Mouse (Mus musculus): Measurements from ENCODE around the gene Il21r. TPM values are rescaled to one million over a fixed set of nuclear protein-coding genes. Genes with fewer than 3 reads are reported as not detected.

The Il21r gene
- total and polyA plus RNA-seq, 3 experiments = 0.06 TPM; not detected in 2

DNA sequence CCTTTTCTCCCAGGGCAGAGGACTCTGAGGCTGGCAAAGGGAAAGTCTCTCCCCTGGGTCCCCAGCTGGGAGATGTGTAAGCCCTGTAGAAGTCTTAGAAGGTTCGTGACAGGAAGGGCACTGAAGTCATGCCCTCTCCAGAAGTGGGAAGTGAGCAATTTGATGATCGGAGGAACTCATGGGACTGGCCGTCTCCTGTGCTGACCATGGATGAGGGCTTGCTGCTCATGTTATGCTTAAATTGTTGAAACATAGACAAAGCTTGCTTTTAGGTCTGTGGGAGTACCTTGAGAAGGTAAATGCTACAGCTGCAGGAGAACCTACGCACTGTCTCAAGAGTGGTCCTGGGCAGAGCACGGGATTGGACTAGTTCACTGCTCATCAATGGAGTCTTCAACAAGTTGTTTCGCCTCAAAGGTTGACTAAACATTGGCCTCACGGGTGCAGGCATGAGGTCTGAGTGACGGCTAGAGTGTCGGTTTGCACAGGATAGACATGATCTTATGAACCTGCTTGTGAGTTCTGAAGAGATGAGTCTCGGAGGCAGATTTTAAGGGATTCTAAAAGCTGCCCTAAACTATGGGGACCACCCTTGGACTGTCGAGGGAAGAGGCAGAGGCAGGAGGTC is 1.3 kb upstream of the Il21r start:
- Histone ChIP-seq H3K4me1 (ENCODE audit: control insufficient read depth in 1 of 2, insufficient read depth in 2 of 2, low read length in 2 of 2) (peaks cover 0 to 9% of the 10 kb centered on the region in 2 experiments; a peak in 3 of 4 replicates), H3K27me3 (ENCODE audit: control insufficient read depth in 1 of 2, insufficient read depth in 2 of 2, low read length in 2 of 2) (no peaks in the 10 kb centered on the region), H3K27ac (ENCODE audit: control insufficient read depth, low read depth, low read length) (no peak overlapping the region), H3K36me3 (ENCODE audit: control insufficient read depth in 1 of 2, insufficient read depth in 2 of 2, low read length in 2 of 2) (peaks cover 0 to under 1% of the 10 kb centered on the region in 2 experiments; a peak in 1 of 4 replicates), H3K9ac (ENCODE audit: control insufficient read depth, low read depth, low read length, poor library complexity, severe bottlenecking) (no peak overlapping the region), H3K4me3 (ENCODE audit: control insufficient read depth in 1 of 2, insufficient read depth in 1 of 2, low read depth in 2 of 2, low read length in 2 of 2) (no peak overlapping the region), H3K9me3 (replicated peaks; ENCODE audit: insufficient read depth, low read length) (no peaks in the 10 kb centered on the region), H3K79me2 (ENCODE audit: control insufficient read depth, insufficient read depth, low read length, poor library complexity) (no peaks in the 10 kb centered on the region)
- DNase-seq (ENCODE audit: low read depth, low spot score) = no peak
- no peak for TF ChIP-seq EP300 (IDR thresholded peaks at IDR 0.05; ENCODE audit: low read depth in 1 of 2, low read length in 2 of 2)
- no peak for TF ChIP-seq USF2 (IDR thresholded peaks at IDR 0.05; ENCODE audit: borderline replicate concordance in 1 of 2, insufficient read depth in 1 of 2, low read depth in 1 of 2, low read length in 2 of 2)
- no peak for TF ChIP-seq TCF12 (IDR thresholded peaks at IDR 0.05; ENCODE audit: low read depth, low read length)
- no peak for TF ChIP-seq BHLHE40 (IDR thresholded peaks at IDR 0.05; ENCODE audit: borderline replicate concordance, low read depth, low read length)
- TF ChIP-seq ZNF384 (IDR thresholded peaks at IDR 0.05; ENCODE audit: low read depth, low read length) = no peak
- no peak for TF ChIP-seq TBP (IDR thresholded peaks at IDR 0.05; ENCODE audit: low read depth, low read length)

DNA sequence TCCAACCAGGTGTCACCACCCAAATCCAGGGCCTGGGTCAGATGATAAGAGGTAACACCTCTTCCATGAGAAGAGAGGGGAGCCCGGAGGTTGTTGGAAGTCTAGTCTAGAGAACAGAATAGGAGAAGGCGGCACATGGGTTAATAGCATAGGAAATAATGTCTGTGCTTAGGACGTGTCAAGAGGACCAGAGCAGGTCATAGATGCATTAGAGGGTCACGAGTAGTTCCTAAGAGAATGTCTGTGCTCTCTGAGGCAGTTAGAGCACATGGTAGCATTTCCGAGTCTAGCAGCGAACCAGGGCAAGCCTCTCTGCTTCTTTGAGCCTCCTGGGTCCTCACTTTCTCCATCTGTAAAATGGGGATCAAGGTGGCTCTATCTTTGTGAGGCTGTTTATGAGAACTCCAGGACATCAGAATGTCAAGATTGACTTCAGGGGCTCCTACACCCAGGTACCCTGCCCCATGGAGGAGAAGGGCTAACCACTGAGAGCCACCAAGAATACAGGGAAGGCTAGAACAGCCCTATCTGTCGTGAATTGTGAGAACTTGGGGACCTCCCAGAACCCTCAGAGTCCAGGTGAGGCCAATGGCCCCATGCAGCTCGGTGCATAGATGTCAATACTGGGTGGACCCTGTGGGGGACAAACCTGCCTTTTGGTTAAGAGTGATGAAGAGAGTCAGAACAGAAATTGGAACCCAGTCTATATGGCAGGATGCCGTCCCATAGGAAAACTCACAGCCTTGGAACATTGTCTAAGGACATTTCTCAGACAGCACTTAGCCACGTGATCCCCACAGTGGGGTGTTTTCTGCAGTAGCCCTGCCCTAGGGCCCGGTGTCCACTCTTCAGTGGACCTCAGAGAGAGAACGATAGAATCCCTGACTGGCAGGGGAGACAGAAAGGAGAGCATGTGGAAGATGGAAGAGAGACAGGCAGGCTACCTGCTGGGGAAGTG is 1.4 kb downstream of the Il21r start:
- no peak overlapping the region for H3K4me3 ChIP-seq (ENCODE audit: control insufficient read depth in 1 of 2, insufficient read depth in 1 of 2, low read depth in 2 of 2, low read length in 2 of 2)
- H3K27ac ChIP-seq (ENCODE audit: control insufficient read depth, low read depth, low read length) = no peak overlapping the region
- no peaks in the 10 kb centered on the region for H3K27me3 ChIP-seq (ENCODE audit: control insufficient read depth in 1 of 2, insufficient read depth in 2 of 2, low read length in 2 of 2)
- H3K9ac ChIP-seq (ENCODE audit: control insufficient read depth, low read depth, low read length, poor library complexity, severe bottlenecking) = no peak overlapping the region
- DNase-seq (ENCODE audit: low read depth, low spot score) = no peak
- H3K79me2 ChIP-seq (ENCODE audit: control insufficient read depth, insufficient read depth, low read length, poor library complexity) = no peaks in the 10 kb centered on the region
- H3K4me1 ChIP-seq (ENCODE audit: control insufficient read depth in 1 of 2, insufficient read depth in 2 of 2, low read length in 2 of 2) = no peaks in the 10 kb centered on the region; a peak in 1 of 4 replicates
- no peaks in the 10 kb centered on the region for H3K9me3 ChIP-seq (replicated peaks; ENCODE audit: insufficient read depth, low read length)
- no peaks in the 10 kb centered on the region for H3K36me3 ChIP-seq (ENCODE audit: control insufficient read depth in 1 of 2, insufficient read depth in 2 of 2, low read length in 2 of 2)
- TF ChIP-seq MEF2A (IDR thresholded peaks at IDR 0.05; ENCODE audit: extremely low read depth, insufficient replicate concordance, low read depth, low read length, poor library complexity, severe bottlenecking) = no peak
- TF ChIP-seq ELF1 (IDR thresholded peaks at IDR 0.05; ENCODE audit: low read depth, low read length) = no peak
- TF ChIP-seq UBTF (IDR thresholded peaks at IDR 0.05; ENCODE audit: borderline replicate concordance, insufficient read depth, low read depth, low read length) = no peak
- TF ChIP-seq TAL1 (IDR thresholded peaks at IDR 0.05; ENCODE audit: low read length) = no peak
- no peak for TF ChIP-seq POLR2AphosphoS5 (IDR thresholded peaks at IDR 0.05; ENCODE audit: borderline replicate concordance, low read depth, low read length)
- no peak for TF ChIP-seq ZMIZ1 (IDR thresholded peaks at IDR 0.05; ENCODE audit: low read depth, low read length)
- no peak for TF ChIP-seq CHD1 (IDR thresholded peaks at IDR 0.05; ENCODE audit: low read depth, low read length)
- TF ChIP-seq NRF1 (IDR thresholded peaks at IDR 0.05; ENCODE audit: insufficient read depth, low read depth, low read length, poor library complexity, severe bottlenecking) = no peak
- no peak for TF ChIP-seq RAD21 (IDR thresholded peaks at IDR 0.05; ENCODE audit: low read depth, low read length)
- no peak for TF ChIP-seq EP300 (IDR thresholded peaks at IDR 0.05; ENCODE audit: low read depth in 1 of 2, low read length in 2 of 2)
- no peak for TF ChIP-seq MYB (IDR thresholded peaks at IDR 0.05; ENCODE audit: low read depth, low read length)
- TF ChIP-seq BHLHE40 (IDR thresholded peaks at IDR 0.05; ENCODE audit: borderline replicate concordance, low read depth, low read length) = no peak
- TF ChIP-seq NELFE (IDR thresholded peaks at IDR 0.05; ENCODE audit: low read depth, low read length) = no peak
